Mouse (Mus musculus): Measurements from ENCODE around the gene BC049715. TPM values are rescaled to one million over a fixed set of nuclear protein-coding genes. Genes with fewer than 3 reads are reported as not detected.

BC049715 gene
- polyA plus RNA-seq, 1 experiment: not detected

DNA sequence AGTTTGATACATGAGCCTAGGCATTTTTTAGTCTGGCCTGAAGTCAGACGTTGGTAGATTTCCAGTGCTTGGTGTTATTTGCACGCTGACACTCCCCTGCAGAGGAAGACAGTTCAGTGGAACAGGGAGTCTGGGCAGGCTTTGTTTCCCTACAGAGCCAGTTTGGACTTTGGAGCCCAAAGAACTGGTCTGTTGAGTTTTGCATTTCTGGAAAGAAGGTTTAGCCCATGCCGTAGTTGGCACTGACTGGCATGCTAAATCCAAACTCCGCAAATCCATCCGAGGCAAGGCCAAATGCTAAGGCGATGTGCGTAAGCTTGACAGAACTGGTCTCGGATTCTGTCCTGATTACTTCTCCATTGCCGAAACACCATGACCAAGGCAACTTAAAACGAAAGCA is 16.2 kb upstream of the BC049715 start:
- WGBS: 88% methylated on average over 10 of the region's 10 CpGs
- H3K4me3 ChIP-seq (replicated peaks; ENCODE audit: control insufficient read depth, low read depth, low read length): no peak overlapping the region
- TF ChIP-seq CTCF (IDR thresholded peaks at IDR 0.05; ENCODE audit: control insufficient read depth, insufficient read depth, low read length) (no peak), POLR2A (IDR thresholded peaks at IDR 0.05; ENCODE audit: borderline replicate concordance, control insufficient read depth, low read depth, low read length) (no peak)
- H3K4me1 ChIP-seq (ENCODE audit: control insufficient read depth, insufficient read depth, low read length): peaks cover 2% of the 10 kb centered on the region
- H3K27ac ChIP-seq (ENCODE audit: control insufficient read depth, insufficient read depth, low read depth, low read length, poor library complexity): no peak overlapping the region

- H3K27ac ChIP-seq (ENCODE audit: control insufficient read depth, insufficient read depth, low read depth, low read length, poor library complexity): no peak overlapping the region
- no peak for TF ChIP-seq POLR2A (IDR thresholded peaks at IDR 0.05; ENCODE audit: borderline replicate concordance, control insufficient read depth, low read depth, low read length)
- no peak for TF ChIP-seq CTCF (IDR thresholded peaks at IDR 0.05; ENCODE audit: control insufficient read depth, insufficient read depth, low read length)
- peaks cover 2% of the 10 kb centered on the region for H3K4me1 ChIP-seq (ENCODE audit: control insufficient read depth, insufficient read depth, low read length)
- H3K4me3 ChIP-seq (replicated peaks; ENCODE audit: control insufficient read depth, low read depth, low read length): no peak overlapping the region
- WGBS: 49% methylated on average over 4 of the region's 4 CpGs
These were observed 14.3 kb upstream of the BC049715 start for GRCm38 (mm10) chr6:136813117-136813516.

GRCm38 (mm10) chr6:136815381-136815780 is 12.0 kb upstream of the BC049715 start:
- Histone ChIP-seq H3K4me1 (ENCODE audit: control insufficient read depth, insufficient read depth, low read length) (no peaks in the 10 kb centered on the region; the same call in 1 of the 2 replicates), H3K4me3 (replicated peaks; ENCODE audit: control insufficient read depth, low read depth, low read length) (no peak overlapping the region), H3K27ac (ENCODE audit: control insufficient read depth, insufficient read depth, low read depth, low read length, poor library complexity) (no peak overlapping the region)
- 71% methylated on average over 7 of the region's 7 CpGs for WGBS
- TF ChIP-seq POLR2A (IDR thresholded peaks at IDR 0.05; ENCODE audit: borderline replicate concordance, control insufficient read depth, low read depth, low read length) (no peak), CTCF (IDR thresholded peaks at IDR 0.05; ENCODE audit: control insufficient read depth, insufficient read depth, low read length) (no peak)

DNA sequence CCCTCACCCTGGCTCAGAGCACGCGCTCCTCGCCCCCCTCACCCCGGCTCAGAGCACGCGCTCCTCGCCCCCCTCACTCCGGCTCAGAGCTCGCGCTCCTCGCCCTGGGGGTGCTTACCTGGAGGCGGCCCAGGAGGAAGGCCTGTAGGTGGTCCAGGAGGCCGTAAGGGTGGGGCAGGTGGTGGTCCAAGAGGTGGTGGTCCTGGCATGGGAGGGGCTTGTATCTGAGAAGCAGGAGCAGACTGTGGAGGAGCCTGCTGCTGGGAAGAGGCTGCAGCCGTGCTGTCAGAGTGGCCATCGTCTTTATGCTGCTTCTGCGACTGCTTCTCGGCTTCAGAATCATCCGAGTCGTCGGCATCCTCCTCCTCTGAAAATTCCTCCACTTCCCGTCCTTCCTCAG is 10.6 kb upstream of the BC049715 start:
- 96% methylated on average over 21 of the region's 21 CpGs for WGBS
- TF ChIP-seq POLR2A (IDR thresholded peaks at IDR 0.05; ENCODE audit: borderline replicate concordance, control insufficient read depth, low read depth, low read length) (no peak), CTCF (IDR thresholded peaks at IDR 0.05; ENCODE audit: control insufficient read depth, insufficient read depth, low read length) (no peak)
- H3K27ac ChIP-seq (ENCODE audit: control insufficient read depth, insufficient read depth, low read depth, low read length, poor library complexity): no peak overlapping the region
- no peaks in the 10 kb centered on the region; the same call in 1 of the 2 replicates for H3K4me1 ChIP-seq (ENCODE audit: control insufficient read depth, insufficient read depth, low read length)
- no peak overlapping the region for H3K4me3 ChIP-seq (replicated peaks; ENCODE audit: control insufficient read depth, low read depth, low read length)

GRCm38 (mm10) chr6:136817549-136817948 is 9.9 kb upstream of the BC049715 start:
- no peak for TF ChIP-seq POLR2A (IDR thresholded peaks at IDR 0.05; ENCODE audit: borderline replicate concordance, control insufficient read depth, low read depth, low read length)
- WGBS: 94% methylated on average over 3 of the region's 3 CpGs

DNA sequence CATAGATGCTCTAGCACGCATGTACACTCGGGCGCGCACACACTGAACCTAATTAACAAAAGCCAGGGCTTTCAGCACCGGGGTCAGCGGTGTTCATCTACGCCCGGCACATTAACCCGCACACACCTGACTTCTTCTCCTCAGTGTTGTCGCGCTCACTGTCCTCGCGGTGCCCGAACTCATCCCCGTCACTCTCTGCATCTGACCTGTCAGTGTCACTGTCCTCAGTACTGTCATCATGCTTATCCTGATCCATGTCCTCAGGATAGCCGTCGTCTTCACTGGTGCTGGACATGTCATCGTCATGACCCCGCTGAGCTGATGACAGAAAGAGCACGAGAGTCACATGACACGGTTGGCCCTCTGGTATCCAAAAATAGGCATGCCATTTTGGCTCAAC is 7.0 kb upstream of the BC049715 start:
- H3K4me3 ChIP-seq (replicated peaks; ENCODE audit: control insufficient read depth, low read depth, low read length): no peak overlapping the region
- 95% methylated on average over 21 of the region's 21 CpGs for WGBS
- TF ChIP-seq CTCF (IDR thresholded peaks at IDR 0.05; ENCODE audit: control insufficient read depth, insufficient read depth, low read length) (no peak), POLR2A (IDR thresholded peaks at IDR 0.05; ENCODE audit: borderline replicate concordance, control insufficient read depth, low read depth, low read length) (no peak)
- no peak overlapping the region for H3K27ac ChIP-seq (ENCODE audit: control insufficient read depth, insufficient read depth, low read depth, low read length, poor library complexity)
- H3K4me1 ChIP-seq (ENCODE audit: control insufficient read depth, insufficient read depth, low read length): no peaks in the 10 kb centered on the region; the same call in 1 of the 2 replicates

More at GRCm38 (mm10) chr6:136817549-136817948, 9.9 kb upstream of the BC049715 start:
- Histone ChIP-seq H3K27ac (ENCODE audit: control insufficient read depth, insufficient read depth, low read depth, low read length, poor library complexity) (no peak overlapping the region), H3K4me3 (replicated peaks; ENCODE audit: control insufficient read depth, low read depth, low read length) (no peak overlapping the region), H3K4me1 (ENCODE audit: control insufficient read depth, insufficient read depth, low read length) (no peaks in the 10 kb centered on the region; the same call in 1 of the 2 replicates)

DNA sequence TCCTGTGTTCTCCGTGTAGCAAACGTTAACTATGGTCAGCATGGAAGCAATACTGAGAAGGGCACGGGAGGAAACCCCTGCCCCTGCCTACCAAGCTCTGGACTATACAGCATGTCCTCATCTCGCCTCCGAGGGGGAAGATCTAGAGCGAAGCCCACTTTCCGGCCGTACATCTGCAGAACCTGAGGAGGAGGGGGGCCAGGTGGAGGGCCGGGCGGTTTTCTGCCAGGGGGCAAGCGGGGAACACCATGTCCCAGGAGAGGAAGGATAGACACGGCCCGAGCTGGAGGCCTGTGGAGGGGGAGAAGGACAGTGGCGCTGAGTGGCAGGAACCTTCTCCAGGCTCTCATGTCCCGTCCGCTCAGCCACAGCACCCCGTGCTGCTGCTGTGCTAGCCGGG is 6.3 kb upstream of the BC049715 start:
- WGBS: 93% methylated on average over 18 of the region's 18 CpGs
- no peak overlapping the region for H3K4me3 ChIP-seq (replicated peaks; ENCODE audit: control insufficient read depth, low read depth, low read length)
- TF ChIP-seq POLR2A (IDR thresholded peaks at IDR 0.05; ENCODE audit: borderline replicate concordance, control insufficient read depth, low read depth, low read length): no peak
- TF ChIP-seq CTCF (IDR thresholded peaks at IDR 0.05; ENCODE audit: control insufficient read depth, insufficient read depth, low read length): no peak
- no peak overlapping the region for H3K27ac ChIP-seq (ENCODE audit: control insufficient read depth, insufficient read depth, low read depth, low read length, poor library complexity)
- H3K4me1 ChIP-seq (ENCODE audit: control insufficient read depth, insufficient read depth, low read length): no peaks in the 10 kb centered on the region; the same call in 1 of the 2 replicates

DNA sequence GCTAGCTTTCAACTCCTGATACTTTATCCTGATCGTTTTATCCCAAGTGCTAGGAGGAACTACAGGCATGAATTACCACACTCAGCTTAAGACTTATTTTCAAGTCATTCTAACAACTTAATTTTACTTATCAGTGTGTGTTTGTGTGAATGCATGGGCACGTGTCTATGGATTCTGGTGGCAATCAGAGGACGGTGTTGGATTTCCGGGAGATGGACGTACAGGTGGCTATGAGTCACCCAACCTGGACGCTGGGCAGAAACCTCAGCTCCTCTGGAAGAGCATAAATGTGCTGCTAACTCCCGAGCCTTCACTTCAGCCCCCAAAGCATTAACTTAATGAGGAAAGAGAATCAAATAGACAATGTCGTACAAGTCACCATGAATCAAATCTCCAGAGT is 2.4 kb upstream of the BC049715 start:
- TF ChIP-seq POLR2A (IDR thresholded peaks at IDR 0.05; ENCODE audit: borderline replicate concordance, control insufficient read depth, low read depth, low read length) (no peak), CTCF (IDR thresholded peaks at IDR 0.05; ENCODE audit: control insufficient read depth, insufficient read depth, low read length) (no peak)
- H3K4me3 ChIP-seq (replicated peaks; ENCODE audit: control insufficient read depth, low read depth, low read length): no peak overlapping the region
- 92% methylated on average over 8 of the region's 8 CpGs for WGBS
- H3K27ac ChIP-seq (ENCODE audit: control insufficient read depth, insufficient read depth, low read depth, low read length, poor library complexity): no peak overlapping the region
- no peaks in the 10 kb centered on the region; the same call in 1 of the 2 replicates for H3K4me1 ChIP-seq (ENCODE audit: control insufficient read depth, insufficient read depth, low read length)

- WGBS: 5% methylated on average over 7 of the region's 7 CpGs
- H3K27ac ChIP-seq (ENCODE audit: control insufficient read depth, insufficient read depth, low read depth, low read length, poor library complexity): peak overlapping the region; percentile 89; the same call in 1 of the 2 replicates
- no peak for TF ChIP-seq CTCF (IDR thresholded peaks at IDR 0.05; ENCODE audit: control insufficient read depth, insufficient read depth, low read length)
- TF ChIP-seq POLR2A (IDR thresholded peaks at IDR 0.05; ENCODE audit: borderline replicate concordance, control insufficient read depth, low read depth, low read length): no peak
- peak overlapping the region; percentile 98 for H3K4me3 ChIP-seq (replicated peaks; ENCODE audit: control insufficient read depth, low read depth, low read length)
- H3K4me1 ChIP-seq (ENCODE audit: control insufficient read depth, insufficient read depth, low read length): no peaks in the 10 kb centered on the region; the same call in 1 of the 2 replicates
These were observed 310 bp upstream of the BC049715 start for GRCm38 (mm10) chr6:136827116-136827515.
